Mouse (Mus musculus): ENCODE measurements around the gene Cox16.
A peak's percentile ranks its signal among the peaks of the same experiment; 100 is the strongest.

Gene Cox16

DNA sequence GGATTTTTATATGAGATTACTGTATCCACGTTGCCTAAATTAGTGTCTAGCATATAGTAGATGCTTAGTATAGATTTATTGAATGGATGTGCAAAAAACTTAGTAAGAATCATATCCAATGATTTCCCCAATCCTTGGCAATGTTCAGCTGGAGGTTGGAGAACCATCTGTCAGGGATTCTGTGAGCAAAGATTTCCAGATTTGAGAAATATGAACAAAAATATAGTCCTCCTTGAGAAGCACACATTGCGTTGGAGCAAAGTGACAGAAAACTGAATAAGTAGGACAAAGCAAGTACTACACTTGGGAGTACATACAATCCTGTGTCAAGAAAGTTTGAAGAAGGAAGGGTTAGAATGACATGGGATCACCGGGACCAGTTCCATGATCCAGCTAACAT lies 160.8 kb downstream of the Cox16 start:
- DNase-seq: no peak

DNA sequence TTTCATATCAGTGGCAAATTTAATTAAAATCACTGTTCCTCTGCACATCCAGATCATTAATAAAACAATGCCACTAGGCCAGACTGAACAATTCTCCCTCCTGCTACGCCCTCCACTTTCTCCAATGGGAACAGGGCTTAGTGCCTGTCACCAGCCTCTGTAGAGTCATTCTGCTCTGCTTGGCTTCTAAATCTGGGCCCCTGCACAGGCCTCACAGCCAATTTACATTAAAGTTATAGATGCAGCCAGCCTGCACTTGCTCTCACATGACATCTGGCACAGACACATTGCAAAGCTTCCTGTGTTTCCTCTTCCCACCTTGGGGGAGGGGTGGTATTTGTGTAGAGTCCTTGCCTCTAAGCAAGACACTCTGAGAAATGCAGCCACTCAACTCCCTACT lies 163.9 kb downstream of the Cox16 start:
- no peak for DNase-seq

DNA sequence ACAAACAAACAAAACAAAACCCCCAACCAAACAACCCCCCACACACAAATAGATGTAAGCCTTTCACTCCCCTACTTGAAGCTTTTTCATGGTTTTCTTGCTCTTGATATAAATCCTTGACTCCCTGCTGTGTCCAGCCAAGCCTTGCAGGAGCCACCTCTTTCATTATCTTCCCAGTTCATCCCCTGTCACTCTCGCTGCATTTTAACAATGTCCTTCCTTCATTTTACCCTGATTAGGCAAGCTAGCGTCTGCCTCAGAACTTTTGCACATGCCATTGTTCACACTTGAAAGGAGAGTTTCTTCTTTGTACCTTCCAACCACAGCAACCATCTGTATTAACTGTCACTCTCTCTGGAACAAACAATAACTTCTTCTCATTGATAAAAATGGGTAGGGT lies 167.1 kb downstream of the Cox16 start:
- DNase-seq: no peak

DNA sequence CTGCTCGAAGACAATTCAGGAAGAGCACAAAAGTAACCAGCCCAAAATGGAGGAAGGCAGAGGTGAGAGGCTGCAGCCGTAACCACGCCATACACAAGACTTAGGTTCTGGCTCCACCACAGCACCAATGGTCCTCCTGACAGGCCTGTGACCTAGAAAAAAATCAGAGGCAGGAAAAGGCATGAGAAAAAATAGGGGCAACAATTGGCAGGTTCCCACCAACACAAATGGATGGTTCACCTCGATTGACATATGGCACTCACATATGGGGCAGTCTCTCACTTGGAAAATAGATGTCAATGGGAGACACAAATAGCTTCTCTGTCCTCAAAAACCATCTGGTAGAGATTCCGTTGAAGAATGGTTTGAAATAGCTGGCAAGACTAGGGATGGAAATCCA lies 169.0 kb downstream of the Cox16 start:
- peak; percentile 82 for DNase-seq

Data from cerebellum, adult 11 months (tissue).